In the genomic region with DNA sequence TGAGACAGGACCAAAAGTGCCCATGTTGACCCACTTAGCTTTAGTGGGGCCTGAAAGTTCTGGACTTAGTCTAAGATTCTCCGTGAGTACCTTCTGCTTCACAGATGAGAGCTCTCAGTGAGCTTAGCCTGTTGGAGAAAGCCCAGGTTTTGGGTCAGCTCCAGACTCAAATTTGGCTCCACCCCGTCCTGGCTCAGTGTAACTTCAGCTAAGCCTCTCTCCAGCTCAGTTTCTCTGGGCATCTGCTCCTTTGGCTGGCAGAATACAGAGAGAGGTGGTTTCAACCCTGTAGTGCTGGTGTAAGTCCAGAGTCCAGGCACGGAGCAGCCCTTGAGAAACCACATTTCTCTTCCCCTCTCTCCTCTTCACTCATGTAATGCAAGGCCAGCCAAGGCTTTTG, we compare ENCODE assay signal across 12 mouse cellular contexts. TPM values are rescaled to one million over a fixed set of nuclear protein-coding genes. Genes with fewer than 3 reads are reported as not detected.
DNase-seq lines count a peak whose midpoint lies in the region; ATAC-seq lines count a peak whose summit lies in the region.
"Had no signal": no experiment of that assay in that cellular context is flagged by ENCODE, and none has a peak within 500 bp of the region (broad histone marks: within the 10 kb centered on the region; RNA-seq: fewer than 3 reads in every experiment).

No protein-coding gene starts in this region.

- H3K4me2 ChIP-seq in midbrain, embryonic 11.5 days: no peak overlapping the region
- H3K4me2 ChIP-seq: liver, embryonic 13.5 days had no signal

- H3K27ac ChIP-seq in midbrain, embryonic 11.5 days (ENCODE audit: low read depth, low read length): no peak overlapping the region
- no peak overlapping the region for H3K27ac ChIP-seq in midbrain, embryonic 10.5 days (replicated peaks)
- H3K27ac ChIP-seq: forebrain, embryonic 10.5 days; liver, embryonic 13.5 days had no signal

- no peaks in the 10 kb centered on the region for H3K9me3 ChIP-seq in midbrain, embryonic 11.5 days (ENCODE audit: control insufficient read depth, low read length)
- no peaks in the 10 kb centered on the region for H3K9me3 ChIP-seq in midbrain, embryonic 10.5 days (replicated peaks)
- H3K9me3 ChIP-seq: forebrain, embryonic 10.5 days; liver, embryonic 13.5 days had no signal

- H3K4me1 ChIP-seq in midbrain, embryonic 11.5 days (ENCODE audit: control insufficient read depth, insufficient read depth, low read length): no peaks in the 10 kb centered on the region
- no peaks in the 10 kb centered on the region; the same call in 1 of the 2 replicates for H3K4me1 ChIP-seq in midbrain, embryonic 10.5 days
- H3K4me1 ChIP-seq: forebrain, embryonic 10.5 days; liver, embryonic 13.5 days had no signal

- no peak for ATAC-seq in midbrain, embryonic 11.5 days (ENCODE audit: low FRiP score)

- H3K9ac ChIP-seq in midbrain, embryonic 11.5 days (ENCODE audit: low read length): no peak overlapping the region
- H3K9ac ChIP-seq: liver, embryonic 13.5 days had no signal

- H3K27me3 ChIP-seq in midbrain, embryonic 11.5 days (ENCODE audit: control insufficient read depth, insufficient read depth, low read length): no peaks in the 10 kb centered on the region
- no peaks in the 10 kb centered on the region for H3K27me3 ChIP-seq in midbrain, embryonic 10.5 days (ENCODE audit: low read depth, poor library complexity, severe bottlenecking)
- H3K27me3 ChIP-seq: liver, embryonic 13.5 days had no signal

- peak; percentile 43 for DNase-seq in adrenal gland, postnatal 10 days
- no peak for DNase-seq in adrenal gland, postnatal 4 days (ENCODE audit: low spot score in 2 of 2)
- DNase-seq in heart, postnatal 10 days: peak; percentile 8 to 20
- DNase-seq in heart, adult 9 months (ENCODE audit: low spot score in 2 of 2): no peak
- DNase-seq in midbrain, embryonic 11.5 days (ENCODE audit: low spot score, missing footprints): peak; percentile 64
- DNase-seq in midbrain, embryonic 10.5 days (ENCODE audit: low spot score): no peak
- DNase-seq in cerebellum, postnatal 25 days: peak; percentile 86 to 90
- no peak for DNase-seq in kidney, postnatal 10 days
- DNase-seq: liver, embryonic 13.5 days; lung, postnatal 10 days; thymus, adult 2 months had no signal

- no peak overlapping the region for H3K4me3 ChIP-seq in midbrain, embryonic 11.5 days (ENCODE audit: low read depth, low read length)
- no peak overlapping the region for H3K4me3 ChIP-seq in midbrain, embryonic 10.5 days
- H3K4me3 ChIP-seq: forebrain, embryonic 10.5 days; liver, embryonic 13.5 days had no signal

- H3K36me3 ChIP-seq in midbrain, embryonic 11.5 days (ENCODE audit: control insufficient read depth, insufficient read depth, low read length): no peaks in the 10 kb centered on the region
- no peaks in the 10 kb centered on the region for H3K36me3 ChIP-seq in midbrain, embryonic 10.5 days
- H3K36me3 ChIP-seq: forebrain, embryonic 10.5 days; liver, embryonic 13.5 days had no signal

- intact Hi-C loops in heart, postnatal 10 days (cut with DNase I): no loop called here

- WGBS in midbrain, embryonic 11.5 days: 74% methylated on average over 3 of the region's 3 CpGs
- 93% methylated on average over 3 of the region's 3 CpGs for WGBS in midbrain, embryonic 10.5 days

RNA-seq across cellular contexts. Expression of a gene that starts 29.8 kb away (rescaled TPM):
- total RNA-seq in adrenal gland, postnatal 10 days (2021): 10 to 100 TPM; 65.4 to 65.9 TPM
- 10 to 100 TPM; 86.4 to 88.9 TPM for total RNA-seq in adrenal gland, postnatal 4 days (2021)
- total RNA-seq in heart, postnatal 10 days (2021): 10 to 100 TPM; 50.5 to 51.9 TPM
- 252 and 261 TPM in 2 replicates for polyA plus RNA-seq in midbrain, embryonic 11.5 days (2014; fragmentation: Nextera tagmentation; extraction: Ambion mirVana)
- 222 and 230 TPM in 2 replicates for polyA plus RNA-seq in midbrain, embryonic 10.5 days (2016; fragmentation: Nextera tagmentation; extraction: Ambion mirVana)

Comparison
In these comparisons a context has a peak if more than half of its experiments do, and no peak if none do; other contexts are left out.
1. DNase-seq: peak in adrenal gland, postnatal 10 days (single experiment), heart, postnatal 10 days (2 of 2), midbrain, embryonic 11.5 days (single experiment) and cerebellum, postnatal 25 days (2 of 2); none in adrenal gland, postnatal 4 days (0 of 2), heart, adult 9 months (0 of 2), midbrain, embryonic 10.5 days (single experiment) and kidney, postnatal 10 days (single experiment).